Mouse (Mus musculus): ENCODE measurements around the gene Mtus2. TPM values are rescaled to one million over a fixed set of nuclear protein-coding genes. Genes with fewer than 3 reads are reported as not detected.
A peak's percentile ranks its signal among the peaks of the same experiment; 100 is the strongest.

Mtus2 gene
- polyA plus RNA-seq, 1 experiment from 2014 or later = 131 TPM

DNA sequence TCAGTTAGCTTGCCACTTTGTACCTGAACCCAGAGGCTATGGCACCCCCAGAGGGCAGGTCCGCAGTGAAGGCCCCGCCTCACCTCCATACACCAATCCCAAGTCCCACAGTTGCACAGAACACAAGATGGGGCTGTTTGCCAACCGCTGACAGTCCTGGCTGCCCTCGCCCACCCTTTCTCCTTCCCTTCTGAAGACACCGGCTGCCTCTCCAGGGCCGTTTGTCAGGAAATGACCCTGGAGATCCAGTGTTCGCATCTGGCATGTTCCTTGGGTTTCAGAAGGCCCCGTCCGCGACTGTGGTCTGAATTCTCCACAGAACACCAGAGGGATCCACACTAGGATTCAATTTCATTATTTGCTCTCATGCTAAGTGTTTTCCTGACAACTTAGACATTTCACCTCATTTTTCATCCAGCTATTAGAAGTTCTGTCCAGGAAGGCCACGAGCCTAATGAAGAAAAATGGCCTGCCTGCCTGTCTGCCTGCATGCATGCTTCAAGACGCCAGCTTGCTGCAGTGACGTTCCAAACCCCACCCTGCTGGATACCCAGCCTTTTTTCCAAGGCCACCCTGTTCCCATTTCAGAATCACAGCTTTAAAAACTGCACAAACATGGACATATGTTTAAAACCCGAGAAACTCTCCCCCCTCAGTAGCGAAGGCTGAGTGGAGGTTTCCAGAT is 392.3 kb downstream of the Mtus2 start:
- Histone ChIP-seq H3K36me3 (ENCODE audit: control insufficient read depth, insufficient read depth) (peaks cover 6% of the 10 kb centered on the region), H3K4me1 (ENCODE audit: control insufficient read depth, insufficient read depth, low read length) (peaks cover 33% of the 10 kb centered on the region), H3K27ac (ENCODE audit: low read length) (0 out of 2 replicates have a peak overlapping the region, but pooled peaks have one; percentile 9), H3K9ac (ENCODE audit: low read length) (no peak overlapping the region), H3K27me3 (ENCODE audit: control insufficient read depth, insufficient read depth, low read length) (no peaks in the 10 kb centered on the region), H3K4me2 (ENCODE audit: low read depth, low read length) (no peak overlapping the region), H3K9me3 (replicated peaks; ENCODE audit: control insufficient read depth, low read length) (no peaks in the 10 kb centered on the region), H3K4me3 (ENCODE audit: low read length) (no peak overlapping the region)
- no peak for ATAC-seq (replicated peaks; ENCODE audit: extremely low read depth, insufficient read depth, low FRiP score)
- WGBS = 68% methylated on average over 15 of the region's 15 CpGs

DNA sequence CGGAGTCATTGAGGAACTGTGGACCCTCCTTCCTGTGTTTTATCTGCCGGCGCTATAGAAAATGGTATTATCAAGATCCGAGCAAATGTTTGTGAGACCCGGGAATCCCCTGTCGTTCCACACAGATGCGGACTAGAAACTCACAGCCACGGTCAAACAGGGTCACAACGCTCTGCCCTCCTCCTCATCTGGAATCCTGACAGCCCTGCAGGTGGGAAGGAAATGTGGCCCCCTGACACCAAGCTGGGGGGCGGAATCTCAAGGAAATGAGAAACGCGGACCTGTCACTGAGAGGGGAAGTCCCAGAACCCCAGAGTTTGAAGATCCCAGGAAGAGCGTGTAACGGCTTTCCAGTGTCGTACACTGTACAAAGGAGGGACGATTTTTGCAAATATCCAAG is 396.3 kb downstream of the Mtus2 start:
- Histone ChIP-seq H3K4me3 (ENCODE audit: low read length) (no peak overlapping the region), H3K27me3 (ENCODE audit: control insufficient read depth, insufficient read depth, low read length) (no peaks in the 10 kb centered on the region), H3K9me3 (replicated peaks; ENCODE audit: control insufficient read depth, low read length) (no peaks in the 10 kb centered on the region), H3K4me2 (ENCODE audit: low read depth, low read length) (no peak overlapping the region), H3K4me1 (ENCODE audit: control insufficient read depth, insufficient read depth, low read length) (peaks cover 28% of the 10 kb centered on the region), H3K36me3 (ENCODE audit: control insufficient read depth, insufficient read depth) (peaks cover 6% of the 10 kb centered on the region), H3K27ac (ENCODE audit: low read length) (0 out of 2 replicates have a peak overlapping the region, but pooled peaks have one; percentile 85), H3K9ac (ENCODE audit: low read length) (no peak overlapping the region)
- 64% methylated on average over 16 of the region's 16 CpGs for WGBS
- no peak for ATAC-seq (replicated peaks; ENCODE audit: extremely low read depth, insufficient read depth, low FRiP score)

GRCm38 (mm10) chr5:148354536-148354935 is 397.4 kb downstream of the Mtus2 start:
- ATAC-seq (replicated peaks; ENCODE audit: extremely low read depth, insufficient read depth, low FRiP score) = peak; percentile 72
- Histone ChIP-seq H3K4me3 (ENCODE audit: low read length) (no peak overlapping the region), H3K36me3 (ENCODE audit: control insufficient read depth, insufficient read depth) (peaks cover 6% of the 10 kb centered on the region), H3K9ac (ENCODE audit: low read length) (peak overlapping the region; percentile 36), H3K4me1 (ENCODE audit: control insufficient read depth, insufficient read depth, low read length) (peaks cover 25% of the 10 kb centered on the region), H3K4me2 (ENCODE audit: low read depth, low read length) (peak overlapping the region; percentile 29; the same call in 1 of the 2 replicates), H3K9me3 (replicated peaks; ENCODE audit: control insufficient read depth, low read length) (no peaks in the 10 kb centered on the region), H3K27me3 (ENCODE audit: control insufficient read depth, insufficient read depth, low read length) (no peaks in the 10 kb centered on the region), H3K27ac (ENCODE audit: low read length) (peak overlapping the region; percentile 85)
- WGBS = 25% methylated on average over 8 of the region's 8 CpGs

DNA sequence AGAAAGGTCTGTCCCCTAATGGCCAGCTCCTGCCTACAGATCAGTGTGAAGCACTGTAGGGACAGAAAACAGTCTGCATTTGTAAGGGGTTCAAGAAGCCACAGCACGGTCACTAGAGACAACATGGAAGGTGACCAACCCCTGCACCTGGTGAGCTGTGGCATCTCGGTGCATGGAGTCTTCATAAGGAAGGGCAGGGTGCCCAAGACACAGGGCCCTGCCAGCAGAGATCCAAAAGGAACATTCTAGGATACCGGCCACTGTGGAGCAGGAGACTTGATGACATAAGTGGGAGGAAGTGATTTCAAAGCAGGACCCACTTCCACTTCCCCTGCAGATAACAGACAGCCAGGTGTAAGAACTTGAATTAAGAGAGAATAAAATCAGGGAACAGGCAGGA is 398.7 kb downstream of the Mtus2 start:
- no peak for ATAC-seq (replicated peaks; ENCODE audit: extremely low read depth, insufficient read depth, low FRiP score)
- H3K4me3 ChIP-seq (ENCODE audit: low read length) = no peak overlapping the region
- H3K9ac ChIP-seq (ENCODE audit: low read length) = no peak overlapping the region
- H3K4me1 ChIP-seq (ENCODE audit: control insufficient read depth, insufficient read depth, low read length) = peaks cover 30% of the 10 kb centered on the region
- no peak overlapping the region for H3K4me2 ChIP-seq (ENCODE audit: low read depth, low read length)
- no peak overlapping the region for H3K27ac ChIP-seq (ENCODE audit: low read length)
- H3K36me3 ChIP-seq (ENCODE audit: control insufficient read depth, insufficient read depth) = peaks cover 6% of the 10 kb centered on the region
- WGBS = 72% methylated on average over 3 of the region's 3 CpGs
- no peaks in the 10 kb centered on the region for H3K9me3 ChIP-seq (replicated peaks; ENCODE audit: control insufficient read depth, low read length)
- H3K27me3 ChIP-seq (ENCODE audit: control insufficient read depth, insufficient read depth, low read length) = no peaks in the 10 kb centered on the region

DNA sequence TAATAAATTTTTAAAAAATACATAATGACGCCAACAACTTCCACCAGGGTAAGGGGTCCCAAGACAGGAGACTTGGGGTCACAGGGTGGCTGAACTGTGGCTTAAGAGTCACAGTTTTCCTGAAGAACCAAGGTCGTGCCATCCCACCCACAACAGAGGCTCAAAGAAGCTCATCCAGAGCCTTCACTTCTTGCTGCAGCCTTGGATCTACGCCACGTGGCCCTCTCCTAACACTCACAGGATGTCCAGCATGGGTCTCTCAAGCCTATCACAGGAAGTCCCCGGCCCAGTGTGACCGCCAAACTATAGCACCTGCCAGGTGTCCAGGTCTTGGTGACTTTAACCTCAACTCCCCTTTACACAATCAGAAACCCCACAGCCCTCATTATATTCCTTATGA is 400.0 kb downstream of the Mtus2 start:
- Histone ChIP-seq H3K36me3 (ENCODE audit: control insufficient read depth, insufficient read depth) (peaks cover under 1% of the 10 kb centered on the region; the same call in 1 of the 2 replicates), H3K4me1 (ENCODE audit: control insufficient read depth, insufficient read depth, low read length) (peaks cover 44% of the 10 kb centered on the region), H3K9ac (ENCODE audit: low read length) (no peak overlapping the region), H3K27me3 (ENCODE audit: control insufficient read depth, insufficient read depth, low read length) (no peaks in the 10 kb centered on the region), H3K9me3 (replicated peaks; ENCODE audit: control insufficient read depth, low read length) (no peaks in the 10 kb centered on the region), H3K27ac (ENCODE audit: low read length) (no peak overlapping the region), H3K4me2 (ENCODE audit: low read depth, low read length) (no peak overlapping the region), H3K4me3 (ENCODE audit: low read length) (no peak overlapping the region)
- 79% methylated on average over 6 of the region's 6 CpGs for WGBS
- ATAC-seq (replicated peaks; ENCODE audit: extremely low read depth, insufficient read depth, low FRiP score) = no peak

DNA sequence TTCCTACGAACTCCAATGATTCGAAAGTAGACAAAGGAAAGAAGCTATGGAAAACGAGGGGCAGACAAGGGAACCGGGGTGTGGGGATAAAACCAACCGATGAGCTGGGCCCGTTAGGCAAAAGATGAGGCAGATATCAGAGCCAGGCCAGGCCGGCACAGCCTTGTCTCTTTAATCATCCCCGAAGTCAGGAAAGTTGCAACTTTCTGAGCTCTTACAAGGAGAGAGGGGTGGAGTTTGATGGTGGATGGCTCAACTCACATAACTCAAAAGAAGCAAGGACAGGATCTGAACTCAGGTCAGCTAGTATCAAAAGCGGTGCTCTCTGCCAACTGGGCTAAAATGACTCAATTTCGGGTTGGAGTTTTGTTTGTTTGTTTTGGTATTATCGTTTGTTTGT is 402.0 kb downstream of the Mtus2 start:
- Histone ChIP-seq H3K9ac (ENCODE audit: low read length) (no peak overlapping the region), H3K27ac (ENCODE audit: low read length) (no peak overlapping the region), H3K4me2 (ENCODE audit: low read depth, low read length) (no peak overlapping the region), H3K4me1 (ENCODE audit: control insufficient read depth, insufficient read depth, low read length) (peaks cover 44% of the 10 kb centered on the region), H3K27me3 (ENCODE audit: control insufficient read depth, insufficient read depth, low read length) (no peaks in the 10 kb centered on the region), H3K4me3 (ENCODE audit: low read length) (no peak overlapping the region), H3K36me3 (ENCODE audit: control insufficient read depth, insufficient read depth) (no peaks in the 10 kb centered on the region), H3K9me3 (replicated peaks; ENCODE audit: control insufficient read depth, low read length) (no peaks in the 10 kb centered on the region)
- ATAC-seq (replicated peaks; ENCODE audit: extremely low read depth, insufficient read depth, low FRiP score) = no peak
- WGBS = 92% methylated on average over 11 of the region's 11 CpGs

GRCm38 (mm10) chr5:148360922-148361758 is 404.0 kb downstream of the Mtus2 start:
- Histone ChIP-seq H3K4me3 (ENCODE audit: low read length) (no peak overlapping the region), H3K27ac (ENCODE audit: low read length) (peak overlapping the region; percentile 78)

GRCm38 (mm10) chr5:148361759-148362010 is 404.6 kb downstream of the Mtus2 start:
- no peak for ATAC-seq (replicated peaks; ENCODE audit: extremely low read depth, insufficient read depth, low FRiP score)
- peak overlapping the region; percentile 41 for H3K9ac ChIP-seq (ENCODE audit: low read length)
- 33% methylated on average over 3 of the region's 3 CpGs for WGBS
- peak overlapping the region; percentile 78 for H3K27ac ChIP-seq (ENCODE audit: low read length)
- H3K36me3 ChIP-seq (ENCODE audit: control insufficient read depth, insufficient read depth) = no peaks in the 10 kb centered on the region
- no peaks in the 10 kb centered on the region for H3K9me3 ChIP-seq (replicated peaks; ENCODE audit: control insufficient read depth, low read length)
- peak overlapping the region; percentile 50; the same call in 1 of the 2 replicates for H3K4me2 ChIP-seq (ENCODE audit: low read depth, low read length)
- H3K27me3 ChIP-seq (ENCODE audit: control insufficient read depth, insufficient read depth, low read length) = no peaks in the 10 kb centered on the region
- H3K4me3 ChIP-seq (ENCODE audit: low read length) = no peak overlapping the region
- peaks cover 29% of the 10 kb centered on the region for H3K4me1 ChIP-seq (ENCODE audit: control insufficient read depth, insufficient read depth, low read length)

More at GRCm38 (mm10) chr5:148360922-148361758, 404.0 kb downstream of the Mtus2 start:
- H3K36me3 ChIP-seq (ENCODE audit: control insufficient read depth, insufficient read depth) = no peaks in the 10 kb centered on the region
- 16% methylated on average over 16 of the region's 16 CpGs for WGBS
- H3K9ac ChIP-seq (ENCODE audit: low read length) = peak overlapping the region; percentile 41
- H3K4me2 ChIP-seq (ENCODE audit: low read depth, low read length) = peak overlapping the region; percentile 50
- peaks cover 30% of the 10 kb centered on the region for H3K4me1 ChIP-seq (ENCODE audit: control insufficient read depth, insufficient read depth, low read length)
- ATAC-seq (replicated peaks; ENCODE audit: extremely low read depth, insufficient read depth, low FRiP score) = peak; percentile 68
- no peaks in the 10 kb centered on the region for H3K9me3 ChIP-seq (replicated peaks; ENCODE audit: control insufficient read depth, low read length)
- no peaks in the 10 kb centered on the region for H3K27me3 ChIP-seq (ENCODE audit: control insufficient read depth, insufficient read depth, low read length)

- Histone ChIP-seq H3K9ac (ENCODE audit: low read length) (no peak overlapping the region), H3K9me3 (replicated peaks; ENCODE audit: control insufficient read depth, low read length) (no peaks in the 10 kb centered on the region), H3K4me1 (ENCODE audit: control insufficient read depth, insufficient read depth, low read length) (peaks cover 29% of the 10 kb centered on the region), H3K4me2 (ENCODE audit: low read depth, low read length) (no peak overlapping the region), H3K27me3 (ENCODE audit: control insufficient read depth, insufficient read depth, low read length) (no peaks in the 10 kb centered on the region), H3K36me3 (ENCODE audit: control insufficient read depth, insufficient read depth) (no peaks in the 10 kb centered on the region), H3K27ac (ENCODE audit: low read length) (peak overlapping the region; percentile 78), H3K4me3 (ENCODE audit: low read length) (no peak overlapping the region)
- no peak for ATAC-seq (replicated peaks; ENCODE audit: extremely low read depth, insufficient read depth, low FRiP score)
- 93% methylated on average over 7 of the region's 7 CpGs for WGBS
Observed at GRCm38 (mm10) chr5:148362296-148362695, 405.2 kb downstream of the Mtus2 start.

Data from heart, embryonic 16.5 days (tissue).